Mouse (Mus musculus): Measurements from ENCODE around the gene Map10.

DNA sequence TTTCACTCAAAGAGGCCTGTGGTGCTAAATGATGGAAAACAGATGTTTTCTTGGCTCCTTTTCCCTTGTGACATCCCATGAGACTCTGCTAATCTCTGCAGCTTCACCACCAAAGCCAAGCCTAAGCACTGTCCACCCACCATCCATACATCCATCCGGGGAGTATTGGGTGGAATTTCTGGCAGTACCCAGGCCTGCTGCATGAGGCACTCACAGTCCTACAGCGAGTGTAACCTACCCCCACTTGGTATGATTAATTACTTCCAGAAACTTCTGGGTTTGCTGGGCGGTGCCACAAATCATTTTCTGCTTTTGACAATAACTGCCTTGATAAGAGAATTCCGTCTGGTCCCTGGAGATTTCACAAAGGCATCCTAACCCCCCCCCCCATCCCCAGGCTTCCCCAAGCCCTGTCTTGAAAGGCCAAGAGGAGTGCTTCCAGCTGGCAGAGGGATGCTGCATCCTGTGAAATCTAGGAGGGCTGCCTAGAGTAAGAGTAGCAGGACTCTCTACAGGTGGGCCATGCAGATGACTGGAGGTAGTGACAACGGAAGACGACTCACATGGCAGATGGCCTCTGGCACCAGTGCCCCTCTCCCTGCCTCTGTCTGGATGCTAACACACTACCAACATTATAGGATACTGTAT, 31.1 kb upstream of the Map10 start:
- no peak for TF ChIP-seq MAX (IDR thresholded peaks at IDR 0.05; ENCODE audit: low read length)
- TF ChIP-seq POLR2A (IDR thresholded peaks at IDR 0.05; ENCODE audit: low read depth, low read length): no peak
- TF ChIP-seq CTCF (conservative IDR thresholded peaks at IDR 0.05 in 1 of 2, IDR thresholded peaks at IDR 0.05 in 1 of 2; ENCODE audit: low read depth in 2 of 2, low read length in 2 of 2): no peak
- TF ChIP-seq RAD21 (IDR thresholded peaks at IDR 0.05; ENCODE audit: low read depth, low read length): no peak
- TF ChIP-seq USF1 (IDR thresholded peaks at IDR 0.05; ENCODE audit: low read depth, low read length): no peak
- TF ChIP-seq ZC3H11A (IDR thresholded peaks at IDR 0.05; ENCODE audit: low read depth, low read length): no peak
- TF ChIP-seq MEF2A (IDR thresholded peaks at IDR 0.05; ENCODE audit: borderline replicate concordance, low read depth, low read length): no peak
- TF ChIP-seq EP300 (IDR thresholded peaks at IDR 0.05; ENCODE audit: low read length): no peak
- no peak for TF ChIP-seq ZNF384 (IDR thresholded peaks at IDR 0.05; ENCODE audit: low read depth, low read length)
- TF ChIP-seq ZMIZ1 (IDR thresholded peaks at IDR 0.05; ENCODE audit: low read depth, low read length): no peak
- TF ChIP-seq JUND (conservative IDR thresholded peaks at IDR 0.05; ENCODE audit: low read depth, low read length): no peak

Measured in CH12.LX (cell line).